Mouse (Mus musculus) heart, postnatal 36 days (tissue): Measurements from ENCODE around the gene Csnk1d. TPM values are rescaled to one million over a fixed set of nuclear protein-coding genes. Genes with fewer than 3 reads are reported as not detected.
A peak's percentile ranks its signal among the peaks of the same experiment; 100 is the strongest.

Source experiments
- DNase-seq, 2 experiments: peaks; one replicate each; pipeline ENCODE4 v3.0.0; 2021 to 2022
- intact Hi-C: fragments of 180-260 bp; cut with DNase I; formaldehyde crosslinking; loops from one replicate; pipeline ENCODE4 v1.15.1; 2025
- total RNA-seq, 2 experiments: library from RNA; stranded (reverse); gene quantifications; 2 replicates each; pipeline ENCODE4 v1.2.3; 2021

Csnk1d gene
- total RNA-seq, 2 experiments from 2014 or later = 57.9 to 64.8 TPM

DNA sequence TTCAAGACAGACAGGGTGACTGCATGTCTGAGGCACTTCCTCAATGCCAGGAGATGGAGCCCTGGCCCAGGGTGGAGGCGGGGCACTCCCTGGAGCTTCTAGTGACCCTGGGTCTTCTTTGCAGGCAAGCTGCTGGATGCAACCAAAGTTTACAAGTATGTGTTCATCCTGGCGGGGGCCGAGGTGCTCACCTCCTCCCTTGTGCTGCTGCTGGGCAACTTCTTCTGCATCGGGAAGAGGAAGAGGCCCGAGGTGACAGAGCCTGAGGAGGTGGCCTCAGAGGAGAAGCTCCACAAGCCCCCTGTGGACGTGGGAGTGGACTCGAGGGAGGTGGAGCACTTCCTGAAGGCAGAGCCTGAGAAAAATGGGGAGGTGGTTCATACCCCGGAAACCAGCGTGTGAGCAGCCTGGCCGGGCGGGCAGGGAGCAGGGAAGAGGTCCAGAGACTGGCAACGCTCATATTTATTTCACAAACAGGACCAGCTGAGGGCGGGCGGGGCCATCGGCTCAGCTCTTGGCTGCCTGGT lies 33.3 kb downstream of the Csnk1d start:
- intact Hi-C loops = no loop called here
- peak; percentile 18 to 35 for DNase-seq

DNA sequence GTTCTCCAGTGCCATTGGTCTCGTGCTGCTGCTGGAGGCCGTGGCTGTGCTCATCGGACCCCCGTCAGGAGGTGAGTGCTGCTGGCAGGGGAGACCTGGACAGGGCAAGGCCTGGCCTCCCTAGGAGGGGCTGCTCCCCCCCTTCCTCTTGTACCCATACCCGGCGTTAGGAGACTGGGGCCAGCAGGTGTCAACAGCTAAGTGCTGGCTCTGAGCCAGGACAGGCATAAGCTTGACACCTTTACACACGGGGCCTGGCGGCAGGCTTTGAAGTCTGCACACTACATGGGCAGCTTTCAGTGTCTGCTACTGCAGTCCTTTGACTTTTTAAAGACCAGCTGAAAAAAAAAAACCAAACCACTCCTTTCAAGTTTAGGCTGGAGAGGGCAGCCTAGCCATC lies 34.1 kb downstream of the Csnk1d start:
- no peak for DNase-seq
- intact Hi-C loops = no loop called here

DNA sequence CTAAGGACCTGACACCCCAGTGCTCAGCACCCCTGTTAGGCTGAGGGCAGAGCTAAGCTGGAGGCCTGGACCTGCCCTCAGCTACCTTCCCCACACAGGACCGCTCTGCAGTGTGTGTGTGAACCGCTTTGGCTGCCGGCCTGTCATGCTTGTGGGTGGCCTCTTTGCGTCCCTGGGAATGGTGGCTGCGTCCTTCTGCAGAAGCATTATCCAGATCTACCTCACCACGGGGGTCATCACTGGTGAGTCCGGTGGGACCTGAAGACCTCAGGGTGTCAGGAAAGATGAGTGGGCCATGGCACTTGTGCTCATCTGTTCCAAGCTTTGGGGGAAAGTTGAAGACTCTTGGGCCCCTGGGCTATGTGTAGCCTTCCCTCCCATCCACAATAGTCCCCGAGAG lies 35.4 kb downstream of the Csnk1d start:
- no peak for DNase-seq
- intact Hi-C loops = no loop called here

DNA sequence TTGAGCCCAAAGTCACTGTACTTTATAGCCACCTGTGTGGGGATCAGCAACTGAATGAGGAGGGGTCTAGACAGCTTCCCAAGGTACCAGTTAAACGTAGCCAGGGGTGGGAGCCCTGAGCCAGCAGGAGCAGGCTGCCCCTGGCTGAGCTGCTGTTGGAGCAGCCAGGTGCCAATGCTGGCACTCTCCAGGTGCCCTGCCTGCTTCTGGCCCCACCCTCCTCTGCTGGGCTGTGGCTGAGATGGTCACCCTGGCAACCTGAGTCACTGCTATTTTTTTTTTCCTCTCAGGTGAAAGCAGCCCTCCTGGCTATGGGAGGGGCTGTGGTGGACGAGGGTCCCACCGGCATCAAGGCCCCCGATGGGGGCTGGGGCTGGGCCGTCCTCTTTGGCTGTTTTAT lies 36.2 kb downstream of the Csnk1d start:
- intact Hi-C loops = loop anchor here (5.0 kb wide), 1 partner anchor 32 kb away; no protein-coding TSS in a partner anchor
- DNase-seq = no peak

DNA sequence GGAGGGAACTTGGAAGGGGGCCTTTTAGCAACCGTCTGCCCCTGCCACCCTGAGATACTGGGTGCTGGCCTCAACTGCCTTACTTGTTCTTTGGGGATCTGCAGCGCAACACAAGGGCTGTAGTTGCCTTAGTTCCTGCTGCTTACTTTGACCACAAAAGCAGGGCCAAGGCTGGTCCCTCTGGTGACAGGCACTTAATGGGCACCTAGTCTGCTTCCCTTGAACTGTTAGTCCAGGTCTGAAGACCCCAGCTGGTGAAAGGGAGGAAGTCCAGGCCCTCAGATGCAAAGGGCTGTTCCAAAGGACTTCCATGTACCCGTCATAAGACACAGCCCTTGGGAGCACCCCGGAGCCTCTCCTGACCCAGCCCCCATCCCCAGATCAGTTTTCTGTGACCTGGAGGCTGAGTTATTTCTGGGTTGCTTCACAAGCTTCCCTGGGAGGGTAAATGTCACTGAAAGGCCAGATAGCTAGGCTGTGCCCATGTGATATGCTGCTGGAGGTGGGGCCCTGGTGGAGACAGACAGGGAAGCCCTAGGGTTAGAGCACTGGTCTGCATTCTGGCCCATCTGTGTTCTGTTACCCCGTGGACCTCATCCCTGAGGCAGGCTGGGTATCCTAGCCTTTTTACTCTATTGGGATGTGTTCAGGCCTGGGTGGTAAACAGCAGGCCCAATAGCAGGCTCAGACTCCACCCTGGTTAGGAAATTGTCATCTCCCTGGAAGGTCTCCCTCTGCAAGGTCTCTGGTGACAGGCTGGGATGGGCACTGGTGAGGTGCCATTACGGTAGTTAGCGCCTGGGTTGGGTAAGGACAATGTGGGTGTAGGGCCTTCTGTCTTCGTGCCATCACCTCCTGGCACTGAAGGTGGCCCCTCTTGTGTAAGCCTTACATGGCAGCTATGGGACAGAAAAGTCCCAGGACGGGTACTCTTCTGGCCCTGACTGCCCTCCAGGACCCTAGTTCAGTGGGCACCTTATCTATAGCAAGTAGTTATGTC lies 39.1 kb downstream of the Csnk1d start:
- DNase-seq = no peak
- intact Hi-C loops = loop anchor here (5.0 kb wide), 1 partner anchor 35 kb away; no protein-coding TSS in a partner anchor

DNA sequence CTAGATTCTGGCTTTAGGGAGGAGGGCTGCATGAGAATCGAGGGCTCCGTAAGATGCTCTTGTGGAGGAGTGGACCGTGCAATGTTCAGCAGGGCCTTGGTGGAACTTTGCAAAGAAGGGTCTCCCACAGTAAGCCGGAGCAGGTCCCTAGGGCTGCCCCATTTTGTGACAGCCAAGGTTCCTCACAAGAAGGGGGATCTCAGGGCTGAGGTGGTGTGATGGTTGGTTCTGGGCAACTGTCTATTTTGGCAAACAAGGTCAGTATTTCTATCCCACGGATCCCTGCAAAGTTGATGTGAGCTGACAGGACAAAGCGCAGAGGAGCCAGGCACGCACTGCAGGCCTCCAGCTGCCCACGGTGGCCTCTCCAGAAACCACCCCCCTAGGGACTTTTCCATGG lies 39.9 kb downstream of the Csnk1d start:
- intact Hi-C loops = loop anchor here (5.0 kb wide), 1 partner anchor 36 kb away; no protein-coding TSS in a partner anchor
- no peak for DNase-seq

DNA sequence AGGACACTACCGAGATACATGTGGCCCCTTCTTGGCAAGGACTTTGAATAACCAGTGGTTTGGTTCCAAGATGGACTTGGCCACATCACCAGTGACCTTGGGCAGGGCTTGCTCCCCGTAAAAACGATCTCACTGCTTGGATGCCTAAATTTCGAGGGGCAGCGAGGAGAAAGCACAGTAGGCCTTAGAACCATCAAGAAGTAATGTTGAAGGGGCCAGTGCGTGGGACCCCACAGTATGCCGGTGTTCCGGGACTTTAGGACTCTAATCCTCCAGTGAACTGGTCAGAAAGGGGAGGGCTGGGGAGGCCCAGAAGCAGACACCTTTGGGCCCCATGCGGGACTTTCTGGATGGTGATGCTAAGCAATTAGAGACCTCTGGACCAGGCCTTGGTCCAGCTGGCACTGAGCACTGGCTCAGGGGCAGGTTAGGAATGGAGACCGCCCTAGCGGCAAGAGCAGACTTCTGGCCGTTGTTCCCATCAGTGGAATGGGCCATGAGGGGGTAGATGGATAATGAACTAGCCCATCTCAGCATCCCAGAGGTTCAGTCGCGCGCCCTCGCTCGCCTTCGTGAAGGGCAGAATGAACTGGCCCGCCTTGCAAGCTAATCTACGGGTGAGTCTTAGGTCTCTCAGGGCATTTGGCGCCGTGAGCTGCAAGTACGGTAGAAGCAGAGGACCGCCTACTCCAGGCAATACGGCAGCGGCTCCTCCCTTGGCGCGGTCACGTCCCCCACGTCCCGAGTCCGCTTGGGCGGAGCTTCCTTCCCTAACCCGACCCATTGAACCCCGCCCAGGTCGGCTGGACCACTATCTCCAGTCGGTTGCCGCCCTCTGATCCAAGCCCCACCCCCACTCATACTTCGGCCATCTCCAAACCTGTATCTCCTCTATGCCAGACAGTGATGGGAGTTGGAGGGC lies 40.6 kb downstream of the Csnk1d start:
- peak; percentile 85 for DNase-seq
- intact Hi-C loops = loop anchor here (5.0 kb wide), 1 partner anchor 37 kb away; no protein-coding TSS in a partner anchor

DNA sequence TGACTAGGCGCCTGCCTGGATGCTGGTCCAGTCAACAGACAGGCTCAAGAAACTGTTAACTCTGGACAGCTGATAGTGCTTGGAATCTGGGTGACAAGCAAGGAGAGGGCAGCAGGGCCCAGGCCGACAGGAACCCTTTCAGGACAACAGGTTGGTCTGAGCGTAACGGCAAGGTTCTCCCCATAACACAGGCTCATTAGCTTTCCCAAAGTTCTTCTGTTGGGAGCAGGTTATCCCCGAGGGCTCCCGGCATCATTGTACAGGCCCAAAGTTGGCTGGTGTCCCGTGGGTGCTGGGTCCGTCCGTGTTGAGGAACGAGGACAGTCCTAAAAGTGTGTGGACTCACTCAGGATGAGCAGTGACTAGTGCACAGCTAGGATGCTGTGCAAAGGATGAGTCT lies 41.3 kb downstream of the Csnk1d start:
- DNase-seq = no peak
- intact Hi-C loops = loop anchor here (5.0 kb wide), 1 partner anchor 37 kb away; no protein-coding TSS in a partner anchor

DNA sequence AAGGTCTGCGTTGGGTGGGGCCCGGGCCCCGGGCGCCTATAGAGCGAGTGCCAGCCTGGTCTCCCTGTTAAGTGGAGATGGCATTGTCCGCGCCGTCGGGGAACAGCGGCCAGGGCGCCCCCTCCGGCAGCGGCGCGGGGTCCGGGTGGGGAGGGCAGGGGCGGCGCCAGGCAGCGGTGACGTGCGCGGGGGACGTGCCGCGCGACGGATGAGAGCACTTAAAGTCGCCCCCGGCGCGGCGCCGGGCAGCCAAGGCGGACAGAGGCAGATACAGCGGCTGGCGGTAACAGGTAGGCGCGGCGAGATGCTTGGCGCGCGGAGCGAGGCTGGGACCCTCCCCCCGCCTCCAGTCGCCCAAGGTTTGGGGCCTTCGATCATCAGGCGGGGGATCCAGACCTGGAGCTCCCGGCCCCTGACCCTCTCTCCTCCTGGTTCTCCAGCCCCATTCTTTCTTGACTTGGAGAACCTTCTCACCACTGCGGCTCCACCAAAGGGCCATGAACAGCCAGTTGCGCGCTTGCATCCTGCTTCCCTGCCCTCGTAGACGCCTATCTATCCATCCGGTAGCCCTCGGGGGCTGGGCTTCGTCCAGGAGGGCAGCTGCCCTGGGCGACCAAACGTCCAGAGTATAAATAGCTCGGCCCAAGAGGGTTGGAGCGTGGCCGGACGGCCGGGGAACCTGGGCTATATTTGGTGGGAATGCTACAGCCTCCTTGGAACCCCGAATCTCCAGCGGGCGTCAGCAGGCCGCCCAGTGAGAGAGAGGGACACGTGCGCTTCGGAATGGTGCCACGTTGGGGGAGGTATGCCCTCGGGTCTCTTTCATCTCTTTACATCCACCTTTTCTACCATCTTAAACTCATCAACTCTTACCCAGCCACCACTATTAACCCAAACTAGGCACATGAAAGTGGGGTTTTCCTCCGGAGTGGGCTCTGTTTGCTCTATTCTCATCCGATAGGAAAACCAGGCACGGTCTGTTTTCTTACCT lies 42.0 kb downstream of the Csnk1d start:
- DNase-seq = peak; percentile 51 to 54
- intact Hi-C loops = no loop called here

DNA sequence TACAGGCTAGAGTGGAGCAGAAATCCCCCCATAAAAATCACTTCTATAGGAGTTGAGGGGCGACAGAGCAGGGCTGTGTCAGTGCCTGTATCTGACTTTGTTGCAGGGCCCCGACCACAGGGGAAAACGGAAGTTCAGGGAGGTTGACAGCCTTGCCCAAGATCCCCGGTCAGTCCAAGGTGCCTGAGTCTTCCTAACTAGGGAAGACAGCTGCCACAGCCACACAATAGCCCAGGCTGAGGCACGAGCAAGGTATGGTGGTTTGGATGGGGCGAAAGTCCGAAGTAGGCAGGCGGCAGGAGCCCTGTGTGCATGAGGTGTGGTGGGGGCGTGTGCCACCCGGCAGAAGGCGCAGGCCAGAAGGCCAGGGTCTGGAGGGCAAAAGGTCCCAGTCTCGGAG lies 42.8 kb downstream of the Csnk1d start, which contains the start of gene Slc16a3:
Gene Slc16a3 (plus strand): TSS at position 153 of the 400 bp plus-strand sequence.
- intact Hi-C loops = no loop called here
- DNase-seq = no peak

DNA sequence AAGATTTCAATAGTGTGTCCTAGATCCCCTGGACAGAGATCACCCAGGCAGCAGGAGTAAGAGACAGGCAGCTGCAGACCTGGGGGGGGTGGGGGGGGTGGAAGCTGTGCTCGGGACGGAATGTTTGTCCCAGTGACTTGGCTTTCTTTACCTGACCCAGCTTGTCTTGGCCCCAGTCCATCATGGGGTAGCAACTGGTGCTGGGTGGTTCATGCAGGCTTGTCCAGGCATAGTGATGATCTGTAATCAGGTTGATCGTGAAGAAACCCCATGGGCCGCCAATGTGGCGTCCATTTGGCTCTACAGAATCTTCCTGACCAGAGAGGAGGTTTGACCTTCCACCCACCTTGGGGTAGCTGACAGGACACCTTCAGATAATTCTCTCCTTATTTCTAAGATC lies 45.2 kb downstream of the Csnk1d start:
- intact Hi-C loops = no loop called here
- DNase-seq = no peak

DNA sequence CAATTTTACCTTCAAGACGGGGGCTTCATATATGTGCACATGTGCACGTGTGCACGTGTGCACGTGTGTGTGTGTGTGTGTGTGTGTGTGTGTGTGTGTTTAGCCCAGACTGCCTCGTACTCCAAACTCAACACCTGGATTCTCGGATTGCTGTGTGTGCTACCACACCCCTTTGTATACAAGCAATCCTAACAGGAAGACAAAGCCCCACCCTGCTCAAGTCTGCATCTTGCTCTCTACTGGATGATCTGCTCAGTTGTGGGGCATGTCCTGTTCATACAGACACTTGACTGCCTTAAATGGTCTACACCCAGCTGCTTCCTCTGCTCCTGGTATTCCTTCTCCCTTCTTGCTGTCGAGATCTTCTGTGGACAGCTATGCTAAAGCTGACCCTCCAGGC lies 45.9 kb downstream of the Csnk1d start:
- no peak for DNase-seq
- intact Hi-C loops = no loop called here

DNA sequence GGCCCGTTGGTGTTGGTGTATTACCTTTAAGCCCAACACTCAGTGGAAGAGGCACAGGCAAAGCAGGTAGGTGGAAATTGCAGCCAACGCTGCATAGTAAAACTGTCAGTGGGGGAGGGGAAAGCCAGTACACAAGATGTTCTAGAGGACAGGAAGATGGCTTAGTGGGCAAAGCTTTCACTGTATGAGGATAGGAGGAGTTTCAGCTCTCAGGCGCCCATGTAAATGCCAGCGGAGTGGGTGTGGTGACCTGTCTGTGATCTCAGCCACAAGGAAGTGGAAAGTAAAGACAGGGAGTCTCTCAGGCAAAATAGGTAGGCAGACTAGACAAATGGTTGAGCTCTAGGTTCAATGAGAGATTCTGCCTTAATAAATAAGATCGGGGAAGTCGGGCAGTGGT lies 50.2 kb downstream of the Csnk1d start:
- DNase-seq = no peak

DNA sequence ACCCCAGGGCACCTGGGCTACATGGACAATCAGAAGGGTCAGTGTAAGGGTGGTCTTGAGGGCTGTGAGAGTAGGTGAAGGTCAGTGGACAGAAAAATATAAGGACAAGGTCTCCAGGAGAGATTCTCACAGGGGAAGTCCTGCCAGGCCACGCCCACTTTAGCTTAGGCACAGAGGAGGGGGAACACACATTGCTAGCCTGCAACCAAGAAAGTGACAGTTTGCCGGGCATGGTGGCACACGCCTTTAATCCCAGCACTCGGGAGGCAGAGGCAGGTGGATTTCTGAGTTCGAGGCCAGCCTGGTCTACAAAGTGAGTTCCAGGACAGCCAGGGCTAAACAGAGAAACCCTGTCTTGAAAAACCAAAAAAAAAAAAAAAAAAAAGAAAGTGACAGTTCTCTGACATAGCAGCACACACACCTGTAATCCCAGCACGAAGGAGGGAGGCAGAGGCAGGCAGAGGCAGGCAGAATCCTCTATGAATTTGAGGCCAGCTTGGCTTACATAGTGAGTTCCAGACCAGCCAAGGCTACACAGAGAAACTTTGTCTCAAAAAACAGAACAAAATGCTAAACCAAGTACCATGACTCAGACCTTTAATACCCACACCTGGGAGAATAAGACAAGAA lies 51.3 kb downstream of the Csnk1d start:
- intact Hi-C loops = no loop called here
- DNase-seq = no peak

More for the DNA sequence above, 50.2 kb downstream of the Csnk1d start:
- intact Hi-C loops = no loop called here

DNA sequence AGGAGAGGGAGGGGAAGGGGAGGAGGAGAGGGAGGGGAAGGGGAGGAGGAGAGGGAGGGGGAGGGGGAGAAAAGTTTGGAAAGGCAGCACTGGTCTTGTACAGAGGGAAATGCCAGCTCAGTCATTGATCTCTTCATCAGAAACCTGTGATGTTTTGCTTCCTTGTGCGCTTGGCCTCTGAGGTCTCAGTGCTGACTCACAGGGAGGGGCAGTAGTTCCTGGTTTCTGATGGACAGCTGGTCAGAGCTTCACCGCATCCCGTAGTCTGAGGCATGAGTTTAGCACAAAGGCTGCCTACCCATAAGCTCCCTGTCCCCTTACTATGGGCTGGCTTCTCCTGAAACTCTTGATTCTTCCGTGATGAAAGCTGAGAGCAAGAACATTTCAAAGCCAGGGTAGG lies 52.3 kb downstream of the Csnk1d start:
- intact Hi-C loops = no loop called here
- no peak for DNase-seq

DNA sequence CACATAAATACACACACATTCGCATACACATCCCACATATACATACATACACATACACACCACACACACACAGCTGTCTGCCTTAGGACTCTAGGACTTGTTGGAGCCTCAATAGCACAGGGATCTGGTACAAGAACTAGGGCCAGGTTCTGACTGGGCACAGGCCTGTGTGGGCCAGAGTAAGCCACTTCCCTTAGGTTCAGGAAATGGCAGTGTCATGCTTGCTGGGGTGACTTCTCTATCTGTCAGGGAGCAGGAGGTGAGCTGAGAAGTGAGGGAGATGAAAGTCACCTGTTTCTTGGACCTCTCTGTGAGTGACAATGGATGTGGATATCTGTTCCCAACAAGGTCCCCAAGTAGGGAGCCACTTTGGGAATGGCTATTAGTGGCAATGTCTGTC lies 53.2 kb downstream of the Csnk1d start:
- intact Hi-C loops = no loop called here
- no peak for DNase-seq

DNA sequence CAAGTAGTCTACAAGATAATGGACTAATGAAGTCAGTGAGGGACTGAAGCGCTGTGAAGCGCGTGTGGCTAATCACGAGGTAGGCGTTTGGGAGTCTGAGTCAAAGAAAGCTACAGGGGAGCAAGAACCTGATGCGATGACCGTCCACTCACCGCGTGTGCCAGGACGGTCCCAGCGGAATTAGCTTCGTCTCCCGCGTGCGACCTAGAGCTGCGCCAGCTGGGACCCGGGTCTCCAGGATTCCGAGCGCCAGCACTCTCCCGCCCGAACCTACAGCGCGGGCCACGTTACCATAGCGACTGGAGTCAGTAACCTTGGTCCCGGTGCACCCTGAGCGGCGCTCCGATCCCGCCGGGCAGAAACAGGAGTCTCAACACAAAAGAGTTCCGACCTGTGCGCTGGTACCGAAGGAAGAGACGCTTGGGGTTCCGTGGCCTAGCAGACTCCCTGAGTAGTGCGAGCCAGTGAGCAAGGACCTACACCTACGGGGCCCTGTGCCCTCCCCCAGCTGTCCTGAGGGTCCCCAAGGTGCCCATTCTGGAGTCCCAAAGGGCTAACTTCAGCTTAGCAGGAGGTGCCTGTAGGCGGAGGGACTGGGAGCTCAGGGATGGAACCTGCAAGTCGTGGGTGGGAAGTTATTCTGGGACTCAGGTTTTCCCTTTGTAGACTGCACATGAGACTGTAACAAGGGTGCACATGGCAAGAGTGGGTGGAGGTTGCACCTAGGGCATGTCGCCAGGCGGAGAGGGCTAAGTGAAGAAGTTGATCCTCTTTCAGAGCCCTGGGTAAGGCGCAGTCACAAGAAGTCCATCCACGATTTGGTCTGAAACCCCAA lies 58.3 kb downstream of the Csnk1d start, which contains the start of gene Ccdc57:
Gene Ccdc57 (minus strand): TSS at position 309 of the 835 bp plus-strand sequence.
- peak; percentile 88 to 92 for DNase-seq
- intact Hi-C loops = no loop called here

DNA sequence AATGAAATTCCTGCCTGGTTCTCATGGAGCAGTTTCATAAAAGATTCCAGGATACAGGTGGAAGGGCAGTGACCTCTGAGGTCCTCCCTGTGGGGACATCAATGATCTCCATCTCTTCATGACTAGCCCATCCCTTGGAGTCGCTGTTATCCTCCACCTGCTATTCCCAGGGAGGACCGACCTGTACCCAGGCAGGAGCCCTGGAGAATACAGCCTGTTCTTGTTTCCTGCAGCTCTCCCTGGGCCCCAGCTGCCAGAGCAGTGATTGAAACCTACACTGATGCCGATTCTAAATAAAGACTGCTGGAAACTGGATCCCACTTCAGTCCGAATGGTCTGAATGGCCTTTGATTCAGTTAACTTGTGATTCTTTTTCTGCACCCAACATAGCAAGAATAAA lies 59.7 kb downstream of the Csnk1d start:
- DNase-seq = no peak
- intact Hi-C loops = no loop called here
